Mouse (Mus musculus): ENCODE data around the gene Il5ra. TPM values are rescaled to one million over a fixed set of nuclear protein-coding genes. Genes with fewer than 3 reads are reported as not detected.

Il5ra gene
- polyA plus RNA-seq, 1 experiment: 0.13 TPM

DNA sequence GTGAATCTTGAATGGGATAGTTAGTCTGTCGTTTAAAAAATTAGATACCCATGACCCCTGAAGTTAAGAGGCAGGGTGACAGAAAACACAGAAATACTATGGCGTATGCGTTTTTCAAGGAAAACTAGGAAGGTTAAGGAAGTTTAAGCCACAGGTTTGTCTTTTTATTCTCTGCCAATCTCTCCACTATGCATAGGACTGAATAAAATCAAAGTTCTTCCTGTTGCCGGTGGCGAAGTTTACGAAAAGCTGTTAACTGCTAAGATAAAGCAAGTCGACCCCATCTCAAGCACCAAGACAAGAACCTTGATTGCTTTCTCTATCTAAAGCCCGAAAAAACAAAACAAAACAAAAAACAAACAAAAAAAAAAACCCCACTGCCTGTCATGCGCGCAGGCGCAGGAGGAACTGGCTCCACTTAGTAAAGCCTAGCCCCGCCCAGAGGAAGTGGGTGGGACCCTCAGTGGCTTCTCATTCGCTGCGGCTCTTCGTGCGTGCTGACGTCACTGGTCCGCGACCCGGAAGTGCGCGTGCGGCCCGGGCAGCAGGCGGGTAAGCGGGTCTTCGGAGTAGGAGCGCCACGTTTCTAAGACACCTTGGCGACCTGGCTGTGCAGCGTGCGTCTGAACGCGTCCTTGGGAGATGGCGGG is 19.9 kb upstream of the Il5ra start, which contains the start of gene Trnt1:
TSS of gene Trnt1 (plus strand) at position 481 of the 650 bp plus-strand sequence.
- TF ChIP-seq POLR2A (IDR thresholded peaks at IDR 0.05; ENCODE audit: borderline replicate concordance, extremely low read depth, low read depth, low read length) (peak; percentile 85; the same call in 1 of the 2 replicates), CTCF (IDR thresholded peaks at IDR 0.05; ENCODE audit: insufficient read depth, low read length) (no peak)
- DNase-seq: peak; percentile 96
- Histone ChIP-seq H3K4me1 (ENCODE audit: control insufficient read depth, insufficient read depth, low read length) (peaks cover 7% of the 10 kb centered on the region; the same call in 1 of the 2 replicates), H3K4me3 (replicated peaks; ENCODE audit: extremely low read depth, low read depth, low read length) (peak within 1 kb of the TSS; percentile 95)
- 7% methylated on average over 35 of the region's 35 CpGs for WGBS

DNA sequence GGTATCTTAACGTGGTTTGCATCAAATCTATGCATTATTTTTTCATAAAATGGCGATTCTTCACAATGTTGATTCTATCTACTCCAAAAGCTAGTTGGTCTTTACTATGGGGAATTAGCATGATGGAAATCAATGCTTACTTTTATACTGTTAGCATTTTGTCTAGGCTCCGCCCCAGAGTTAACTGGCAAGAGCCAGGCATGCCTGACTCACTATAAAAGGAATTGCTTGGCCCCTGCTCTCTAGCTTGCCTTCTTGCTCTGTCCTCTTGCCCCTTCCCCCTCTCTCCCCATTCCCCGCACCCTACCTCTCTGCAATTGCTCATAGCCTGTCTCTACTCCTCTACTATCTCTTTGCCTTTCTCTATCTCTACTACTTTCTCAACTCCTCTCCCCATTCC is 17.9 kb upstream of the Il5ra start:
- TF ChIP-seq POLR2A (IDR thresholded peaks at IDR 0.05; ENCODE audit: borderline replicate concordance, extremely low read depth, low read depth, low read length): no peak
- no peak for TF ChIP-seq CTCF (IDR thresholded peaks at IDR 0.05; ENCODE audit: insufficient read depth, low read length)
- no peak overlapping the region for H3K4me3 ChIP-seq (replicated peaks; ENCODE audit: extremely low read depth, low read depth, low read length)
- WGBS: 77% methylated on average over 4 of the region's 4 CpGs
- no peak for DNase-seq
- peaks cover 7% of the 10 kb centered on the region; the same call in 1 of the 2 replicates for H3K4me1 ChIP-seq (ENCODE audit: control insufficient read depth, insufficient read depth, low read length)

DNA sequence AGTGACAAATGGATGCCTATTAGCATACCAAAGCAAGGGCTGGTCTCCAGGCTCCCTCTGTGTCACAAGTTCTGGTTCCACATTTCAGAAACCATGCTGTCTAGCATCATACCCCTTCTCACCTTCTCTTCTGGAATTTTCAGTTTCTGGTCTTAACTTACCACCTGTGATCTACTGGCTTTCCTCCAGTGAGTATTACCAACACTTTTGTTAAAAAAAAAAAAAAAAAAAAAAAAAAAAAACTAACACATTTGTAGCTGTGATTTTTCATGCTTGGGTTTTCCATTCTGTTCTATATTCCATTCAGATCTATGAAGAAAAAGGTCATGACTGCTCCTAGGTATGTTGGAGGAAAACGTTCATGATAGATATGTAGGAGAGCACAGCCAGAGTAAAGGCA is 17.1 kb upstream of the Il5ra start:
- WGBS: 70% methylated on average over 1 of the region's 1 CpGs
- Histone ChIP-seq H3K4me1 (ENCODE audit: control insufficient read depth, insufficient read depth, low read length) (peaks cover 7% of the 10 kb centered on the region; the same call in 1 of the 2 replicates), H3K4me3 (replicated peaks; ENCODE audit: extremely low read depth, low read depth, low read length) (no peak overlapping the region)
- TF ChIP-seq CTCF (IDR thresholded peaks at IDR 0.05; ENCODE audit: insufficient read depth, low read length) (no peak), POLR2A (IDR thresholded peaks at IDR 0.05; ENCODE audit: borderline replicate concordance, extremely low read depth, low read depth, low read length) (no peak)
- no peak for DNase-seq

DNA sequence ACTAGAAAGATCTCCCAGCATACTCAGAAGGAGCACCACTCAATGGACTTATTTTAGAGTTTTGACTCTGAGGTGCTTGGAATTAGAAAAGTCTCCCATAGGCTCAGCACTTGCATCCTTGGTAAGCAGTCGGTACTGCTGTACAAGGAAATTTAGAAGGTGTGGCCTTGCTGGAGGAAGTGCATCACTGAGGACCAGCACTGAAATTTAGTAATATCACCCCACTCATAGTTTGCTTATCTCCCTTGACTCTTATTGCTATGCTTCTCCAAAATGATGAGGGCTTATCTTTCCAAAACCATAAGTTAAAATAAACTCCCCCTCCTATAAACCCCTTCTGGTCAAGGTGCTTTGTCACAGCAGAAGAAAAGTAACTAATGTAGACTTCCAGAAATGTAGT is 12.6 kb upstream of the Il5ra start:
- no peak overlapping the region for H3K4me3 ChIP-seq (replicated peaks; ENCODE audit: extremely low read depth, low read depth, low read length)
- WGBS: 70% methylated on average over 1 of the region's 1 CpGs
- no peak for DNase-seq
- TF ChIP-seq CTCF (IDR thresholded peaks at IDR 0.05; ENCODE audit: insufficient read depth, low read length): no peak
- no peak for TF ChIP-seq POLR2A (IDR thresholded peaks at IDR 0.05; ENCODE audit: borderline replicate concordance, extremely low read depth, low read depth, low read length)
- H3K4me1 ChIP-seq (ENCODE audit: control insufficient read depth, insufficient read depth, low read length): no peaks in the 10 kb centered on the region

DNA sequence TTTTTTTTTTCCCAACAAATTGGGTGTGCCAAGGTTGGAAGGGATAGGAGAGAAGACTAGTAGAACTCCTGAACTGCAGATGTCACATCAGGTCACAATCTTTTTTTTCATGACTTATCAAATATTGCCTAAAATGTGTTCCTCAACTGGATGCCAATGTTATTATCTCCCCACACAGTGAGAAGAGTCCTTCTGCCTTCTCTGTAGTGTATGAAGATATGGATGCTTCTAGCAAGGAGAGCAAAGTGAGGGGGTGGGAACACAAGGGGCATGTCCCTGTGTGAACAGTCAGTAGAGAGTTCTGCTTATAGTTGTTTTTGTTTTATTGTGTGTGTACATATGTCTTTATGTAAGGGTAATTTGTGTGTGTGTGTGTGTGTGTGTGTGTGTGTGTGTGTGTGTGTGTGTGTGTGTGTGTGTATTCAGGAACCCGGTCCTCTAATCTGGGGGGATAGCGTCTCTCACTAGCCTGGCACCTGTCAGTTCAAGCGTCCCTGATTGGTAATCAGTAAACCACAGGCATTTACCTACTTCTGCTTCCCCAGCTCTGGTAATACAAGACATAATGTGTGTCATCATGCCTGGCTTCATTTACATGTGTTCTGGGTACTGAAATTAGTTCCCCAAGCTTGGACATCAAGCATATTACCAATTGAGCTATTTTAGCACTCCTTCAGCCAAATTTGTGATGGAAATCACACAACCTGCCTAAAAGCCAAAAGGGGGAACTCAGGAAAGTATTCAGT is 11.8 kb upstream of the Il5ra start:
- no peak for DNase-seq
- 64% methylated on average over 3 of the region's 3 CpGs for WGBS
- no peak for TF ChIP-seq CTCF (IDR thresholded peaks at IDR 0.05; ENCODE audit: insufficient read depth, low read length)
- no peak for TF ChIP-seq POLR2A (IDR thresholded peaks at IDR 0.05; ENCODE audit: borderline replicate concordance, extremely low read depth, low read depth, low read length)
- no peak overlapping the region for H3K4me3 ChIP-seq (replicated peaks; ENCODE audit: extremely low read depth, low read depth, low read length)
- H3K4me1 ChIP-seq (ENCODE audit: control insufficient read depth, insufficient read depth, low read length): no peaks in the 10 kb centered on the region

DNA sequence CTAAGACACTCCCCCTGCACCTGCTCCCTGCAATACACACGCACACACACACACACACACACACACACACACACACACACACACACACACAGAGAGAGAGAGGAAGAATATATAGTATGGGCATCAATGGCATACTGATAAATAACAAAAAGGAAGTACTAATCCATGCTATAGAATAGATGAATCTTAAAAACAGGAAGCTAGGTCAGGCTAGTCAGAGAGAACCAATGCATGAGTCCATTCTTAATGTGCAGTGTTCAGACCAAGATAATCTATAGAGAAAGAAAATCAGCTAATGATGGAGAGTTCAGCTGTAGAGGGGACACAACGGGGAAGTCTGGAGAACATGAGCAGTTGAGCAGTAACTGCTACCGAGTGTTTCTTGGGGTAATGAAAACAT is 9.5 kb upstream of the Il5ra start:
- H3K4me1 ChIP-seq (ENCODE audit: control insufficient read depth, insufficient read depth, low read length): no peaks in the 10 kb centered on the region
- 67% methylated on average over 3 of the region's 3 CpGs for WGBS
- no peak overlapping the region for H3K4me3 ChIP-seq (replicated peaks; ENCODE audit: extremely low read depth, low read depth, low read length)
- TF ChIP-seq POLR2A (IDR thresholded peaks at IDR 0.05; ENCODE audit: borderline replicate concordance, extremely low read depth, low read depth, low read length): no peak
- TF ChIP-seq CTCF (IDR thresholded peaks at IDR 0.05; ENCODE audit: insufficient read depth, low read length): no peak
- DNase-seq: no peak

DNA sequence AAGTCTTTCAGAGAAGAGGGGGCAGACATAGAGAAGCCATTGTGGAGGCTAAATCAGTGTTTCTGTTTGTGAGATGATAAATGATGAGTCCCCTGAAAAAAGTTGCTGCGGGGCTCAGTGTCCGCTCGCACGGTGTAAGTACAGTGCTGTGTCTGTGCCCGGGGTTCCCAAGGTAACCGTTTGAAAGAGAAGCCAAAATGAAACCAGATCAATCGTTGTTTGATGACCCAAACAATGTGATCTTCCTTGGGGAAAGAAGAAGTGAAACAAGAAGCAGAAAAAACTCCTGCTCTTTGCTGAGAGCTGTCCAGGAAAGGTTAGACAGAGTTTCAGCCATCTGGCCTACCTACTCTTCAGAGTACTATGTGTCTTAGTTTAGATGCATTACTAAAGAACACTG is 1.5 kb upstream of the Il5ra start:
- H3K4me3 ChIP-seq (replicated peaks; ENCODE audit: extremely low read depth, low read depth, low read length): no peak overlapping the region
- no peak for DNase-seq
- WGBS: 71% methylated on average over 7 of the region's 7 CpGs
- H3K4me1 ChIP-seq (ENCODE audit: control insufficient read depth, insufficient read depth, low read length): no peaks in the 10 kb centered on the region
- TF ChIP-seq CTCF (IDR thresholded peaks at IDR 0.05; ENCODE audit: insufficient read depth, low read length) (no peak), POLR2A (IDR thresholded peaks at IDR 0.05; ENCODE audit: borderline replicate concordance, extremely low read depth, low read depth, low read length) (no peak)

DNA sequence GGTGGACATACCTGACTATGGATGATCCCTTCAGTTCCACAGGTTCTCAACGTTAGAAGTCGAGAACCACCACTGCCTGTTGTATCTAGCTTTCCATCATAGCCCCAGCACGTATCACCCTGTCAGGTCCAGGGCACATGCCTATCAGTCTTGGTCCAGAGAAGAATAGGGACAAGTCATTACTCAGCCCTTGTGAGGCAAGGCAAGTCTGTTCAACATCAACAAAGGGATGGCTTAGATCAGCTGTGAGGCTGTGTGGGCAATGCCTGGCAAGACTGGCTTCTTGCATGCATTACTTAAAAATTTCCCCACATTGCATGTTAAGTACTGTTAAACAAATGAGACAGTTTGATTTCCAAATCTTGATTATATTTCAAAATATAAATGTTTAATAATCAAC is 1.0 kb downstream of the Il5ra start:
- WGBS: 73% methylated on average over 3 of the region's 3 CpGs
- no peak for DNase-seq
- no peak for TF ChIP-seq CTCF (IDR thresholded peaks at IDR 0.05; ENCODE audit: insufficient read depth, low read length)
- no peak for TF ChIP-seq POLR2A (IDR thresholded peaks at IDR 0.05; ENCODE audit: borderline replicate concordance, extremely low read depth, low read depth, low read length)

DNA sequence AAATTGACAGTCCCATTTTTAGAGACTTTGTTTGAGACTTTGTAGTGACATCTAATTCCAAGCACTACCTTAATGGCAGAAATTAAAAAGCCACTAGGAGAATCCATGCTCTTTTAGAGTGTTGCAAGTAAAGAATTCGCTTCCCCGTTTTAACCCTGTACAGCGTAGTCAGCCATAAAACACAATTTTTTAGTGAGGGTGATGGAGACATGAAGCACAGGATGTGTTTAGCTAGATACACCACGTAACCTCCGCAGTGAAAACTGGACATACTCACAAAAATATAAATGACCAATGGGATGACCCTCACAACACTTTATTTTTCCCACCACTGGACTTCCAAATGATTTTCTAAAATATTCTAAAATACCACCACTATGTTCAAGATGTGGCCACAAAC is 1.6 kb downstream of the Il5ra start:
- 88% methylated on average over 5 of the region's 5 CpGs for WGBS
- no peak for DNase-seq
- TF ChIP-seq POLR2A (IDR thresholded peaks at IDR 0.05; ENCODE audit: borderline replicate concordance, extremely low read depth, low read depth, low read length): no peak
- TF ChIP-seq CTCF (IDR thresholded peaks at IDR 0.05; ENCODE audit: insufficient read depth, low read length): no peak
- Histone ChIP-seq H3K4me1 (ENCODE audit: control insufficient read depth, insufficient read depth, low read length) (no peaks in the 10 kb centered on the region), H3K4me3 (replicated peaks; ENCODE audit: extremely low read depth, low read depth, low read length) (no peak overlapping the region)

More for the DNA sequence above, 1.0 kb downstream of the Il5ra start:
- Histone ChIP-seq H3K4me1 (ENCODE audit: control insufficient read depth, insufficient read depth, low read length) (no peaks in the 10 kb centered on the region), H3K4me3 (replicated peaks; ENCODE audit: extremely low read depth, low read depth, low read length) (no peak overlapping the region)
